ENCODE assay signal across 12 mouse cellular contexts in the genomic region with DNA sequence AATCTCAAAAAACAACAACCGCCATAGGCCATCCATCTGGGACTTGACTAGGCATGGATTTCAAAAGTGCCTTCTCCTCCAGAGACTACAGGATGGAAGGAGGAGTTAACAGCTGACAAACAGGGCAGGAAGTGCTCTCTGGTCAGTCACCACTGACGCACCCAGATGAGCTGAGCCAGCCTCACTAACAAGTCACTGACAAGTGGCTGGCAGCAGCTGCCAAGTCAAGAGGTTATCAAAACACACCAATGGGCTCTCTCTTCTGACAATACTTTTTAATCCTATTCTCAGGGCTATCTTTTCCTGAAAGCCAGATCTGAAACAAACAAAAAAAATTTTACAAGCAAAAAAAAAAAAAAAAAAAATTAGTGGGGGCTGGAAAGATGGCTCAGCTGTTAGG. TPM values are rescaled to one million over a fixed set of nuclear protein-coding genes. Genes with fewer than 3 reads are reported as not detected.
DNase-seq lines count a peak whose midpoint lies in the region; ATAC-seq and TF ChIP-seq lines count a peak whose summit lies in the region.
"Had no signal": no experiment of that assay in that cellular context is flagged by ENCODE, and none has a peak within 500 bp of the region (broad histone marks: within the 10 kb centered on the region; RNA-seq: fewer than 3 reads in every experiment).

No protein-coding gene starts in this region.

- no peak overlapping the region for H3K4me3 ChIP-seq in liver, adult 2 months (ENCODE audit: insufficient read depth, low read depth, low read length)
- H3K4me3 ChIP-seq in liver, postnatal 0 days (ENCODE audit: low read depth, low read length), result no peak overlapping the region
- no peak overlapping the region for H3K4me3 ChIP-seq in embryonic fibroblast, embryonic 13.5 days (ENCODE audit: insufficient read depth, low read length)
- no peak overlapping the region for H3K4me3 ChIP-seq in myocyte
- H3K4me3 ChIP-seq: embryonic facial prominence, embryonic 12.5 days had no signal

- no peaks in the 10 kb centered on the region for H3K36me3 ChIP-seq in liver, adult 2 months (ENCODE audit: control insufficient read depth, insufficient read depth, low read length)
- no peaks in the 10 kb centered on the region for H3K36me3 ChIP-seq in liver, postnatal 0 days (replicated peaks; ENCODE audit: insufficient read depth, low read length)
- peaks cover 6% of the 10 kb centered on the region for H3K36me3 ChIP-seq in myocyte (ENCODE audit: control insufficient read depth, insufficient read depth)
- H3K36me3 ChIP-seq: embryonic facial prominence, embryonic 12.5 days had no signal

- no peaks in the 10 kb centered on the region for H3K9me3 ChIP-seq in liver, postnatal 0 days (ENCODE audit: low read length)
- H3K9me3 ChIP-seq: embryonic facial prominence, embryonic 12.5 days had no signal

- peak; percentile 42 for DNase-seq in adrenal gland, postnatal 10 days
- DNase-seq in adrenal gland, adult 18-20 months (ENCODE audit: low spot score in 2 of 2), result no peak
- DNase-seq in liver, adult 2 months (ENCODE audit: extremely low read depth, low read depth, low spot score), result peak; percentile 81
- DNase-seq in liver, postnatal 0 days, result no peak
- DNase-seq in urinary bladder, adult 18-20 months (ENCODE audit: low spot score in 2 of 2), result no peak
- DNase-seq: thymus, postnatal 14 days had no signal

- H3K4me1 ChIP-seq in liver, adult 2 months (ENCODE audit: control insufficient read depth, insufficient read depth, low read length), result peaks cover 5% of the 10 kb centered on the region; the same call in 1 of the 2 replicates
- H3K4me1 ChIP-seq in liver, postnatal 0 days (ENCODE audit: insufficient read depth), result peaks cover 8% of the 10 kb centered on the region; the same call in 1 of the 2 replicates
- peaks cover 6% of the 10 kb centered on the region for H3K4me1 ChIP-seq in embryonic fibroblast, embryonic 13.5 days (ENCODE audit: control insufficient read depth, insufficient read depth, low read length)

- H3ac ChIP-seq in myocyte (ENCODE audit: control insufficient read depth, insufficient read length), result no peak overlapping the region

- TF ChIP-seq POLR2A in liver, adult 2 months (IDR thresholded peaks at IDR 0.05; ENCODE audit: extremely low read depth, insufficient read depth, low read length), result no peak
- no peak for TF ChIP-seq POLR2A in embryonic fibroblast, embryonic 13.5 days (IDR thresholded peaks at IDR 0.05; ENCODE audit: low read depth, low read length)
- peak; percentile 31 for TF ChIP-seq POLR2A in myocyte (IDR thresholded peaks at IDR 0.05; ENCODE audit: insufficient read length, low read depth)

- H3K79me2 ChIP-seq in liver, adult 2 months (ENCODE audit: control insufficient read depth, insufficient read depth, low read length), result no peaks in the 10 kb centered on the region
- peaks cover 77% of the 10 kb centered on the region for H3K79me2 ChIP-seq in myocyte (ENCODE audit: control insufficient read depth, insufficient read depth)

- TF ChIP-seq CTCF in liver, adult 2 months (IDR thresholded peaks at IDR 0.05; ENCODE audit: low read depth, low read length), result no peak
- TF ChIP-seq CTCF in liver, postnatal 0 days (IDR thresholded peaks at IDR 0.05; ENCODE audit: low read depth), result no peak
- TF ChIP-seq CTCF in embryonic fibroblast, embryonic 13.5 days (IDR thresholded peaks at IDR 0.05; ENCODE audit: borderline replicate concordance, insufficient read depth, low read length), result no peak

- H3K27me3 ChIP-seq in liver, adult 2 months (ENCODE audit: control insufficient read depth, insufficient read depth, low read length), result no peaks in the 10 kb centered on the region; the same call in 1 of the 2 replicates
- peaks cover 20% of the 10 kb centered on the region for H3K27me3 ChIP-seq in liver, postnatal 0 days (ENCODE audit: insufficient read depth, low read length)
- no peaks in the 10 kb centered on the region for H3K27me3 ChIP-seq in myocyte (ENCODE audit: control insufficient read depth, insufficient read depth, insufficient read length)

- TF ChIP-seq EP300 in liver, postnatal 0 days (IDR thresholded peaks at IDR 0.05; ENCODE audit: low read depth), result no peak

- 27% methylated on average over 2 of the region's 2 CpGs for WGBS in liver, adult 2 months
- 47% methylated on average over 2 of the region's 2 CpGs for WGBS in liver, postnatal 0 days (ENCODE audit: insufficient replicate concordance)

- no peak for ATAC-seq in liver, postnatal 0 days
- ATAC-seq in megakaryocyte-erythroid progenitor cell, adult 5-6 weeks (replicated peaks; ENCODE audit: low FRiP score, low TSS enrichment, poor library complexity, severe bottlenecking), result no peak
- ATAC-seq: CD4-positive, CD25-positive, alpha-beta regulatory T cell, adult 4 months; intestine, postnatal 0 days had no signal

- no peak overlapping the region for H3K4me2 ChIP-seq in liver, postnatal 0 days (ENCODE audit: low read depth, low read length)
- H3K4me2 ChIP-seq in myocyte (ENCODE audit: low read depth), result peak overlapping the region; percentile 74
- H3K4me2 ChIP-seq: embryonic facial prominence, embryonic 12.5 days had no signal

- H3K9ac ChIP-seq in liver, adult 2 months (ENCODE audit: low read depth, low read length), result no peak overlapping the region
- H3K9ac ChIP-seq in liver, postnatal 0 days (replicated peaks), result no peak overlapping the region
- H3K9ac ChIP-seq: embryonic facial prominence, embryonic 12.5 days had no signal

- H3K27ac ChIP-seq in liver, adult 2 months (replicated peaks; ENCODE audit: insufficient read depth, low read depth, low read length), result no peak overlapping the region
- H3K27ac ChIP-seq in liver, postnatal 0 days (ENCODE audit: low read depth), result no peak overlapping the region
- 0 out of 2 replicates have a peak overlapping the region, but pooled peaks have one; percentile 11 for H3K27ac ChIP-seq in embryonic fibroblast, embryonic 13.5 days (ENCODE audit: insufficient read depth, low read length)
- H3K27ac ChIP-seq: embryonic facial prominence, embryonic 12.5 days had no signal

TF ChIP-seq in myocyte, 11 proteins besides CTCF, POLR2A, EP300 and RAD21:
- peak; percentile 48 for TF ChIP-seq TCF3 (IDR thresholded peaks at IDR 0.05; ENCODE audit: insufficient read length, low read depth)
- TF ChIP-seq MYOD1 (IDR thresholded peaks at IDR 0.05; ENCODE audit: control insufficient read depth in 1 of 3, insufficient read length in 2 of 3, low read depth in 2 of 3), result peak; percentile 20 to 93 (median 86)
- no peak for TF ChIP-seq POLR2AphosphoS2 (IDR thresholded peaks at IDR 0.05; ENCODE audit: insufficient read length, low read depth)
- TF ChIP-seq MYOG (IDR thresholded peaks at IDR 0.05; ENCODE audit: control insufficient read depth in 1 of 3, insufficient read depth in 1 of 3, insufficient read length in 2 of 3, low read depth in 2 of 3), result peak in 2 of 3 experiments; percentile 75 to 94
- TF ChIP-seq MAX (IDR thresholded peaks at IDR 0.05; ENCODE audit: low read depth), result no peak

RNA-seq across cellular contexts. Expression of a gene that starts 6.3 kb away (rescaled TPM):
- total RNA-seq in adrenal gland, postnatal 10 days (2021), result 1 to 10 TPM; 3.0 to 4.0 TPM
- total RNA-seq in adrenal gland, adult 18-20 months (2021), result 10 to 100 TPM in 1 of 2 experiments, 1 to 10 TPM in 1; 6.7 to 19.3 TPM
- total RNA-seq in liver, adult 2 months (2014; rRNA removed), result 0.83 and 0.87 TPM in 2 replicates
- 4.4 and 4.5 TPM in 2 replicates for polyA plus RNA-seq in liver, adult 2 months (2012; rRNA removed)
- polyA plus RNA-seq in liver, postnatal 0 days (2015; fragmentation: Nextera tagmentation; extraction: Ambion mirVana), result 1.7 and 1.8 TPM in 2 replicates
- 16.2 and 21.0 TPM in 2 replicates for polyA plus RNA-seq in embryonic fibroblast, embryonic 13.5 days (2011; ENCODE audit: insufficient read length, low read depth, missing spikeins)
- polyA plus RNA-seq in myocyte (2012; fragmentation: generic; extraction: Trizol), result 61.1 TPM
- not detected in 2 replicates for total RNA-seq in megakaryocyte-erythroid progenitor cell, adult 5-6 weeks (2014; fragmentation: Nextera tagmentation)
- total RNA-seq in megakaryocyte-erythroid progenitor cell, adult 5-6 weeks (2017), result not detected in 2 replicates

Comparison
In these comparisons a context has a peak if more than half of its experiments do, and no peak if none do; other contexts are left out.
1. DNase-seq: peak in adrenal gland, postnatal 10 days (single experiment) and liver, adult 2 months (single experiment); none in adrenal gland, adult 18-20 months (0 of 2), liver, postnatal 0 days (single experiment) and urinary bladder, adult 18-20 months (0 of 2).